Mouse (Mus musculus) sigmoid colon, adult 10 weeks (tissue): ENCODE measurements around the gene Arfgap2. TPM values are rescaled to one million over a fixed set of nuclear protein-coding genes. Genes with fewer than 3 reads are reported as not detected.

Experiments used
- polyA plus RNA-seq: library from polyadenylated mRNA; stranded (reverse); fragments of 350-450 nt; fragmentation: Illumina TruSeq; extraction: RNeasy Lipid Tissue Mini Kit (QIAGEN cat#74804); gene quantifications from one replicate; pipeline ENCODE4 v1.2.3, GENCODE M21; 2014; ENCODE audit warnings: low read depth, low replicate concordance

Gene Arfgap2
- polyA plus RNA-seq, result 14.1 TPM

DNA sequence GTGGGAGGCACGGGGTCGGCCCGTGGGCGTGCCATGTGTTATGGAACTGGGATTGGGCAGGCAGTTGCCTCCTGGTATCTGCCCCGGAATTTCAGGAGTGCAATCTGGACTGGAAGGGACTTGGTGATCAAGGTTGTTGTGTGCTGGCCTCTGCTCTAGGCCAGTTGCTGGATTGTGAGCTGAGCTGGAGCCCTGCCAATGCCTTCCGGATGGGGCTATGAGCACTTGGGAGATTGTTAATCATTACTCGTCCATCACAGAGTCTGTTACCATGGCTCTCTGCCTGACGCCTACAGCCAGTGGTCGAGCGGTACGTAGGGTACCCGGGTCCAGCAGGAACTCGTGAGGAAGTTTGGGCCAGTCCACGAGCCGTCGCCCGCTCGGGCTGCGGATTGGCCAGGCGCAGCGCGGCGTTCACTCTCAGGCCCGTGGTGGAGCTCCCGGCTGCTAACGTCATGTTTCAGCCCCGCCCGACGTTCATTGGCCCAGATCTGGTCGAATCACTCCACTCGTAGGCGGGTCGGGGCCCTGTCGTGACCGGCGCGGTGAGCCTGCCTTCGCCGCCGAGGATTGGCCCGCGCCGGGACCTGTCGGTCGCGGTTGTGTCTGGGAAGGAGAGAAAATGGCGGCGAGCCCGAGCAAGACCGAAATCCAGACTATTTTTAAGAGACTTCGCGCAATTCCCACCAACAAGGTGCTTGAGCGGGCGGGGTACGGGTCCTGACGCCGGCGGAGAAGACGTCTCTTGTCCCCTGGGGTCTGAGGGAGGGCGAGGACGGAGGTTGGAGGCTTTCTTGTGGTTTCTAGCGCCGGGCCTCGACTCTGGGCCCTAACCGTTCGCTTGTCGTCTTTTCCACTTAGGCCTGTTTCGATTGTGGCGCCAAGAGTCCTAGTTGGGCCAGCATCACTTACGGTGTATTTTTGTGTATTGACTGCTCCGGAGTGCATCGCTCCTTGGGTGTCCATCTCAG is at the start of gene Arfgap2:
Arfgap2 (plus strand) TSS at position 264 of the 971 bp plus-strand sequence.

DNA sequence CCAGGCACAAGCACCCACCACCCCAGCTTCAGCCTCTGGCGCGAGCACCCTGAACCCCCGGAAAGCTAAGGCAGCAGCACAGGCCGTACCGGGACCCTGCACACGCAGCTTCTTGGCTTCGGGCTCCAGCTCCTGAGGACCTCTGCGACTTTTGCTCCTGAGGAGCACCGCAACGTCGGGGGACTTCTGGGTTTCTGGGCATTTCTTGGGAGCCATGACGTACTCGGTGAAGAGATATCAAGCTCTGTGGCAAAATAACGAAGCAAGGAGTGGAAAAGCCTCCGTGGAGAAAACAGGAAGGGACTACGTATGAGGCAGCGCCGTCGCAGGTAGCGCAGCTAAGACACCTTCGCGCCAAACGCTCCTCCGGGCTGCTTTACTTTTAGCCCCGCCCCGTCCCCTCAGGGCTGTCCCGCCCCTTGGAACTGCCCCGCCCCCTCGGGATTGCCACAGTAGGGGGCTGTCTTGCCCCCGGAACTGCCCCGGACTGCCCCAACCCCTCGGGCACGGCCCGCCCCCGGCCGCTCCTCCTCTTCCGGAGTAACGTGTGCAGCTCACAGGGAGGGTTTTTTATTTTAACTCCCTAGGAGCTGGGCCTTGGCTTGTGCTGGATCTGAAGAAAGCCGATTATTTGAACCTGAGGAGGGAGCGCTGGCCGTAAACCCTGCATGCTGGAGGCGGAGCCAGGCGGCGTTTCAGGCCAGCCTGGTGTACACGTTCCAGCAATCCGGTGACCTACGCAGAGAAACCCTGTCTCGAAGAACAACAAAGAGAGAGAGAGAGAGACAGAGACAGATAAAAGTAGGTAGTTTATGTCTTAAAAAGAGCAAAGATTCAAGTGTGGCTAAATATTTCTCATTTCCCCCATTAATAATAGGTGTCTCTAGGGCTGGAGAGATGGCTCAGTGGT is 27.9 kb upstream of the Arfgap2 start, which contains the start of gene Ddb2:
Ddb2 (minus strand) TSS at position 382 of the 910 bp plus-strand sequence.

DNA sequence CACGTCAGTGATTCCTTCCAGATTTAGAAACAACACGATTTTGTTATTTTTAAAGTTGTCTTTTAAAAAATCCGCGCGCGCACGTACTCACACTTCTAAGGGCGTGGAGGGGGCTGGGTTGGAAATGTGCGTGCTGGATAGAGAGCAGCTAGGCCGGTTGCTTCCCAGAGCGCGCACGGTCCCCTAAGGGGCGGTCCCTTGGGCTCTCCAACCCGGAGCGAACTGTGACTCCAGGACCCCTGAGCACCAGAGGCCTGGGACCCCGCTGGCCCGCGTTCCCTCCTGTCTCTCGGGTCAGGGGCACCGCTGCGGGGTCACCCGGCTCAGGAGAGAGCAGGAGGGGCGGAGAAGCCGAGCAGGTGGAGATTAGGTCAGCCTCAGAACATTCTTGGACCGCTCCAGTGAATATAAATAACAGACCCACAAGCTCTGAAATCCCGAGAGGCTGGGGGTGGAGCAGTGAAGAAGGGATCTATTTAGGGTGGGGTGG is 9.1 kb upstream of the Arfgap2 start, which contains the start of gene Pacsin3:
Pacsin3 (plus strand) TSS at position 294 of the 490 bp plus-strand sequence.

Other genes starting within 250 kb of the Arfgap2 start
- gene Rapsn, start 229.4 kb upstream of the Arfgap2 start, polyA plus RNA-seq, result not detected
- gene Psmc3, start 211.0 kb upstream of the Arfgap2 start, polyA plus RNA-seq, result 116 TPM
- 5.2 TPM for gene Slc39a13, start 194.6 kb upstream of the Arfgap2 start, polyA plus RNA-seq
- gene Spi1, start 182.6 kb upstream of the Arfgap2 start, polyA plus RNA-seq, result 3.0 TPM
- gene Mybpc3, start 146.8 kb upstream of the Arfgap2 start, polyA plus RNA-seq, result not detected
- 7.9 TPM for gene Madd, start 81.1 kb upstream of the Arfgap2 start, polyA plus RNA-seq
- gene Nr1h3, start 62.1 kb upstream of the Arfgap2 start, polyA plus RNA-seq, result 0.44 TPM
- gene Acp2, start 62.1 kb upstream of the Arfgap2 start, polyA plus RNA-seq, result 35.7 TPM
- gene Ddb2, start 28.0 kb upstream of the Arfgap2 start, polyA plus RNA-seq, result 31.4 TPM
- 0.95 TPM for gene Pacsin3, start 9.0 kb upstream of the Arfgap2 start, polyA plus RNA-seq
- 5.9 TPM for gene 1110051M20Rik, start 179.7 kb downstream of the Arfgap2 start, polyA plus RNA-seq
- gene Lrp4, start 192.5 kb downstream of the Arfgap2 start, polyA plus RNA-seq, result 5.1 TPM